13 mouse cellular contexts compared by ENCODE assay signal in genomic region chr8:70725792-70726447, GRCm38 (mm10). TPM values are rescaled to one million over a fixed set of nuclear protein-coding genes. Genes with fewer than 3 reads are reported as not detected.
DNase-seq lines count a peak whose midpoint lies in the region; ATAC-seq and TF ChIP-seq lines count a peak whose summit lies in the region.
"Had no signal": no experiment of that assay in that cellular context is flagged by ENCODE, and none has a peak within 500 bp of the region (broad histone marks: within the 10 kb centered on the region; RNA-seq: fewer than 3 reads in every experiment).

No protein-coding gene starts in this region.

- H3K9ac ChIP-seq in liver, postnatal 0 days (replicated peaks) = no peak overlapping the region
- H3K9ac ChIP-seq in liver, embryonic 11.5 days (ENCODE audit: low read depth, low read length) = no peak overlapping the region
- no peak overlapping the region for H3K9ac ChIP-seq in forebrain, embryonic 12.5 days
- H3K9ac ChIP-seq: hindbrain, embryonic 13.5 days had no signal

- TF ChIP-seq CTCF in gastrocnemius, adult 2 months (IDR thresholded peaks at IDR 0.05) = no peak
- no peak for TF ChIP-seq CTCF in liver, postnatal 0 days (IDR thresholded peaks at IDR 0.05; ENCODE audit: low read depth)

- TF ChIP-seq EP300 in liver, postnatal 0 days (IDR thresholded peaks at IDR 0.05; ENCODE audit: low read depth) = no peak

- H3K9me3 ChIP-seq in liver, postnatal 0 days (ENCODE audit: low read length) = no peaks in the 10 kb centered on the region
- H3K9me3 ChIP-seq in liver, embryonic 11.5 days (ENCODE audit: control insufficient read depth, low read length) = no peaks in the 10 kb centered on the region
- H3K9me3 ChIP-seq in forebrain, embryonic 12.5 days = no peaks in the 10 kb centered on the region
- H3K9me3 ChIP-seq: hindbrain, embryonic 13.5 days had no signal

- H3K27ac ChIP-seq in gastrocnemius, adult 2 months = no peak overlapping the region
- H3K27ac ChIP-seq in liver, postnatal 0 days (ENCODE audit: low read depth) = no peak overlapping the region
- no peak overlapping the region for H3K27ac ChIP-seq in liver, embryonic 11.5 days (ENCODE audit: low read depth, low read length)
- no peak overlapping the region for H3K27ac ChIP-seq in forebrain, embryonic 12.5 days
- H3K27ac ChIP-seq: hindbrain, embryonic 13.5 days had no signal

- no peak overlapping the region for H3K4me2 ChIP-seq in liver, postnatal 0 days (ENCODE audit: low read depth, low read length)
- H3K4me2 ChIP-seq in liver, embryonic 11.5 days = no peak overlapping the region
- H3K4me2 ChIP-seq in forebrain, embryonic 12.5 days = no peak overlapping the region
- H3K4me2 ChIP-seq: hindbrain, embryonic 13.5 days had no signal

- no peak for ATAC-seq in liver, postnatal 0 days
- no peak for ATAC-seq in liver, embryonic 11.5 days (replicated peaks; ENCODE audit: low FRiP score)
- 0 out of 2 replicates have a peak, but pooled peaks have one; percentile 26 for ATAC-seq in granulocyte monocyte progenitor cell, adult 5-6 weeks (replicated peaks; ENCODE audit: poor library complexity, severe bottlenecking)
- ATAC-seq in forebrain, embryonic 12.5 days (ENCODE audit: low FRiP score) = no peak
- ATAC-seq: Patski had no signal

- peaks cover 11% of the 10 kb centered on the region for H3K4me1 ChIP-seq in liver, postnatal 0 days (ENCODE audit: insufficient read depth)
- H3K4me1 ChIP-seq in liver, embryonic 11.5 days (replicated peaks; ENCODE audit: control insufficient read depth, insufficient read depth, low read length) = peaks cover 6% of the 10 kb centered on the region
- H3K4me1 ChIP-seq in forebrain, embryonic 12.5 days = peaks cover 10% of the 10 kb centered on the region

- H3K27me3 ChIP-seq in liver, postnatal 0 days (ENCODE audit: insufficient read depth, low read length) = peaks cover 16% of the 10 kb centered on the region; the same call in 1 of the 2 replicates
- H3K27me3 ChIP-seq in liver, embryonic 11.5 days (replicated peaks; ENCODE audit: control insufficient read depth, insufficient read depth, low read length) = peaks cover 45% of the 10 kb centered on the region
- H3K27me3 ChIP-seq in forebrain, embryonic 12.5 days = peaks cover 52% of the 10 kb centered on the region
- H3K27me3 ChIP-seq: Patski had no signal

- intact Hi-C loops in gastrocnemius, adult 2 months (cut with DNase I) = no loop called here

- H3K4me3 ChIP-seq in gastrocnemius, adult 2 months = no peak overlapping the region
- H3K4me3 ChIP-seq in liver, postnatal 0 days (ENCODE audit: low read depth, low read length) = no peak overlapping the region
- H3K4me3 ChIP-seq in liver, embryonic 11.5 days (ENCODE audit: low read depth, low read length) = no peak overlapping the region
- no peak overlapping the region for H3K4me3 ChIP-seq in forebrain, embryonic 12.5 days (replicated peaks)
- H3K4me3 ChIP-seq: hindbrain, embryonic 13.5 days had no signal

- H3K36me3 ChIP-seq in liver, postnatal 0 days (replicated peaks; ENCODE audit: insufficient read depth, low read length) = no peaks in the 10 kb centered on the region
- no peaks in the 10 kb centered on the region for H3K36me3 ChIP-seq in liver, embryonic 11.5 days (ENCODE audit: control insufficient read depth, insufficient read depth, low read length)
- no peaks in the 10 kb centered on the region for H3K36me3 ChIP-seq in forebrain, embryonic 12.5 days (replicated peaks)
- H3K36me3 ChIP-seq: hindbrain, embryonic 13.5 days had no signal

- peak; percentile 52 for DNase-seq in gastrocnemius, adult 2 months
- DNase-seq in gastrocnemius, postnatal 25 days = no peak
- peak; percentile 60 for DNase-seq in liver, postnatal 0 days
- no peak for DNase-seq in liver, embryonic 11.5 days (ENCODE audit: low spot score)
- peak; percentile 51 to 61 for DNase-seq in lung, postnatal 4 days
- no peak for DNase-seq in spleen, adult 12 weeks (ENCODE audit: low spot score)
- DNase-seq: B cell, adult 2 months had no signal

- 26% methylated on average over 14 of the region's 14 CpGs for whole genome bisulfite sequencing in liver, postnatal 0 days (ENCODE audit: insufficient replicate concordance)
- 23% methylated on average over 14 of the region's 14 CpGs for WGBS in liver, embryonic 11.5 days
- WGBS in forebrain, embryonic 12.5 days = 25% methylated on average over 14 of the region's 14 CpGs

RNA-seq across cellular contexts. Expression of gene Pde4c, which starts 2.4 kb away (rescaled TPM):
- total RNA-seq in gastrocnemius, adult 2 months (2021) = 1 to 10 TPM; 2.4 to 3.0 TPM
- 1 to 10 TPM; 1.6 to 2.3 TPM for total RNA-seq in gastrocnemius, postnatal 25 days (2021)
- polyA plus RNA-seq in liver, postnatal 0 days (2015; fragmentation: Nextera tagmentation; extraction: Ambion mirVana) = 1.6 and 1.8 TPM in 2 replicates
- polyA plus RNA-seq in liver, embryonic 11.5 days (2014; fragmentation: Nextera tagmentation; extraction: Ambion mirVana) = 0.83 and 1.3 TPM in 2 replicates
- total RNA-seq in granulocyte monocyte progenitor cell, adult 5-6 weeks (2014; fragmentation: Nextera tagmentation) = not detected in 2 replicates
- not detected in 2 replicates for total RNA-seq in granulocyte monocyte progenitor cell, adult 5-6 weeks (2017)
- polyA plus RNA-seq in forebrain, embryonic 12.5 days (2016; fragmentation: Nextera tagmentation; extraction: Ambion mirVana) = 0.14 and 0.17 TPM in 2 replicates

RNA-seq across cellular contexts. Expression of gene Gm3336, which starts 7.6 kb away (rescaled TPM):
- not detected for total RNA-seq in gastrocnemius, adult 2 months (2021)
- total RNA-seq in gastrocnemius, postnatal 25 days (2021) = not detected
- 0.22 and 0.25 TPM in 2 replicates for polyA plus RNA-seq in liver, postnatal 0 days (2015; fragmentation: Nextera tagmentation; extraction: Ambion mirVana)
- 0.15 TPM in 1 of 2 replicates, not detected in the other for polyA plus RNA-seq in liver, embryonic 11.5 days (2014; fragmentation: Nextera tagmentation; extraction: Ambion mirVana)
- not detected in 2 replicates for total RNA-seq in granulocyte monocyte progenitor cell, adult 5-6 weeks (2014; fragmentation: Nextera tagmentation)
- not detected in 2 replicates for total RNA-seq in granulocyte monocyte progenitor cell, adult 5-6 weeks (2017)
- not detected in 2 replicates for polyA plus RNA-seq in forebrain, embryonic 12.5 days (2016; fragmentation: Nextera tagmentation; extraction: Ambion mirVana)
- total RNA-seq: left cerebral cortex, adult 18-20 months had no signal
- polyA plus RNA-seq: embryonic facial prominence, embryonic 14.5 days; hindbrain, embryonic 13.5 days had no signal

RNA-seq across cellular contexts. Expression of gene Iqcn, which starts 22.7 kb away (rescaled TPM):
- not detected for total RNA-seq in gastrocnemius, adult 2 months (2021)
- total RNA-seq in gastrocnemius, postnatal 25 days (2021) = not detected
- polyA plus RNA-seq in liver, postnatal 0 days (2015; fragmentation: Nextera tagmentation; extraction: Ambion mirVana) = 0.02 TPM in 1 of 2 replicates, not detected in the other
- polyA plus RNA-seq in liver, embryonic 11.5 days (2014; fragmentation: Nextera tagmentation; extraction: Ambion mirVana) = not detected in 2 replicates
- total RNA-seq in granulocyte monocyte progenitor cell, adult 5-6 weeks (2014; fragmentation: Nextera tagmentation) = not detected in 2 replicates
- total RNA-seq in granulocyte monocyte progenitor cell, adult 5-6 weeks (2017) = not detected in 2 replicates
- polyA plus RNA-seq in forebrain, embryonic 12.5 days (2016; fragmentation: Nextera tagmentation; extraction: Ambion mirVana) = 0.04 and 0.10 TPM in 2 replicates
- polyA plus RNA-seq: embryonic facial prominence, embryonic 14.5 days had no signal

RNA-seq across cellular contexts. Expression of gene Jund, which starts 27.2 kb away (rescaled TPM):
- 10 to 100 TPM; 35.5 to 54.5 TPM for total RNA-seq in gastrocnemius, adult 2 months (2021)
- total RNA-seq in gastrocnemius, postnatal 25 days (2021) = 10 to 100 TPM; 54.5 to 68.6 TPM
- 19.6 and 38.4 TPM in 2 replicates for polyA plus RNA-seq in liver, postnatal 0 days (2015; fragmentation: Nextera tagmentation; extraction: Ambion mirVana)
- polyA plus RNA-seq in liver, embryonic 11.5 days (2014; fragmentation: Nextera tagmentation; extraction: Ambion mirVana) = 43.0 and 47.2 TPM in 2 replicates
- total RNA-seq in granulocyte monocyte progenitor cell, adult 5-6 weeks (2014; fragmentation: Nextera tagmentation) = 7.7 and 12.3 TPM in 2 replicates
- 24.6 and 27.0 TPM in 2 replicates for total RNA-seq in granulocyte monocyte progenitor cell, adult 5-6 weeks (2017)
- 153 and 165 TPM in 2 replicates for polyA plus RNA-seq in forebrain, embryonic 12.5 days (2016; fragmentation: Nextera tagmentation; extraction: Ambion mirVana)

RNA-seq across cellular contexts. Expression of gene Rab3a, which starts 28.6 kb away (rescaled TPM):
- 10 to 100 TPM; 31.9 to 39.8 TPM for total RNA-seq in gastrocnemius, adult 2 months (2021)
- total RNA-seq in gastrocnemius, postnatal 25 days (2021) = 10 to 100 TPM; 40.0 to 40.4 TPM
- 3.2 and 3.3 TPM in 2 replicates for polyA plus RNA-seq in liver, postnatal 0 days (2015; fragmentation: Nextera tagmentation; extraction: Ambion mirVana)
- 6.3 and 6.9 TPM in 2 replicates for polyA plus RNA-seq in liver, embryonic 11.5 days (2014; fragmentation: Nextera tagmentation; extraction: Ambion mirVana)
- total RNA-seq in granulocyte monocyte progenitor cell, adult 5-6 weeks (2014; fragmentation: Nextera tagmentation) = 5.5 and 10.8 TPM in 2 replicates
- 0.34 and 1.6 TPM in 2 replicates for total RNA-seq in granulocyte monocyte progenitor cell, adult 5-6 weeks (2017)
- 87.8 and 95.4 TPM in 2 replicates for polyA plus RNA-seq in forebrain, embryonic 12.5 days (2016; fragmentation: Nextera tagmentation; extraction: Ambion mirVana)

Comparison
In these comparisons a context has a peak if more than half of its experiments do, and no peak if none do; other contexts are left out.
1. DNase-seq: peak in gastrocnemius, adult 2 months (single experiment), liver, postnatal 0 days (single experiment) and lung, postnatal 4 days (2 of 2); none in gastrocnemius, postnatal 25 days (single experiment), liver, embryonic 11.5 days (single experiment) and spleen, adult 12 weeks (single experiment).